Mouse (Mus musculus) adipocyte (in vitro differentiated cells): ENCODE results near the gene Sh3gl1.

Experiments used
- DNase-seq: peaks from one replicate; pipeline ENCODE4 v3.0.0-alpha.2; 2016; ENCODE audit warnings: low spot score

Sh3gl1 gene

DNA sequence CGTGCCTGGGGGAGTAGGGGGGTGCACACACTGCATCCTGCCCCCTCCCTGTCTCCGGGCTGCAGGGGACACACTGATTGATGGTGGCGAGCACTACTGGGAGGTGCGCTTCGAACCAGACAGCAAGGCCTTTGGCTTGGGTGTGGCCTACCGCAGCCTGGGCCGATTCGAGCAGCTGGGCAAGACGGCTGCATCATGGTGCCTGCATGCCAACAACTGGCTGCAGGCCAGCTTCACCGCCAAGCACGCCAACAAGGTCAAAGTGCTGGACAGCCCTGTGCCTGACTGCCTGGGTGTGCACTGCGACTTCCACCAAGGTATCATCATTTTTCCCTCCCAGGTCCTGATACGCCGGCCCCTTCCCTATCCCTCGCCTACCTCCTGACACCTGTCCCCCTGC is 40.4 kb downstream of the Sh3gl1 start:
- DNase-seq = peak; percentile 43

DNA sequence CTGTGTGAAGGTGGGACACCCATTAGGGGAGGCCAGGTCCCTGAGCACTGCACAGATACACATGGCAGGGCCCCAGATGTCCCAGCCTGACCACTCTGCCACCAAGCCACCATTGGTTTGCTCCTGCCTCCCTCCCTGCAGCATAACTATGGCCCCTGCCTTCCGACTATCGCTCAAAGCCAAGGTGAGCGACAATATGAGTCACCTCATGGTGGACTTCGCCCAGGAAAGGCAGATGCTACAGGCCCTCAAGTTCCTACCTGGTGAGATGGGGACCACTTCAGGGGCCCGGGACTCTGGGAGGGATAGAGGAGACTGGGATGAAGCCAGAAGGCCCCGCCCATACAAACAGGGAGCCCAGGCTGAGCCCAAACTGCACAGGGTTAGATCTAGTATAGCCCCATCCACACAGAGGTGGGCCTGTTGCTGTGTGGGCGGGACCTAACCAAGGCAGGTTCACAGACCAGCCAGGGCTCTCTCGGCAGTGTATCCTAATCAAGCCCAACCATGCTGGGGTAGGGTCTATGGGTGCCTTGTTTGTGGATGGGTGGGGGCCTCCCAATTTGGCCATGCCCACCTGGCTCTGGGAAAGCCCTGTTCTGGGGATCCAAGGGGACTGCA is 46.0 kb downstream of the Sh3gl1 start:
- DNase-seq = no peak

DNA sequence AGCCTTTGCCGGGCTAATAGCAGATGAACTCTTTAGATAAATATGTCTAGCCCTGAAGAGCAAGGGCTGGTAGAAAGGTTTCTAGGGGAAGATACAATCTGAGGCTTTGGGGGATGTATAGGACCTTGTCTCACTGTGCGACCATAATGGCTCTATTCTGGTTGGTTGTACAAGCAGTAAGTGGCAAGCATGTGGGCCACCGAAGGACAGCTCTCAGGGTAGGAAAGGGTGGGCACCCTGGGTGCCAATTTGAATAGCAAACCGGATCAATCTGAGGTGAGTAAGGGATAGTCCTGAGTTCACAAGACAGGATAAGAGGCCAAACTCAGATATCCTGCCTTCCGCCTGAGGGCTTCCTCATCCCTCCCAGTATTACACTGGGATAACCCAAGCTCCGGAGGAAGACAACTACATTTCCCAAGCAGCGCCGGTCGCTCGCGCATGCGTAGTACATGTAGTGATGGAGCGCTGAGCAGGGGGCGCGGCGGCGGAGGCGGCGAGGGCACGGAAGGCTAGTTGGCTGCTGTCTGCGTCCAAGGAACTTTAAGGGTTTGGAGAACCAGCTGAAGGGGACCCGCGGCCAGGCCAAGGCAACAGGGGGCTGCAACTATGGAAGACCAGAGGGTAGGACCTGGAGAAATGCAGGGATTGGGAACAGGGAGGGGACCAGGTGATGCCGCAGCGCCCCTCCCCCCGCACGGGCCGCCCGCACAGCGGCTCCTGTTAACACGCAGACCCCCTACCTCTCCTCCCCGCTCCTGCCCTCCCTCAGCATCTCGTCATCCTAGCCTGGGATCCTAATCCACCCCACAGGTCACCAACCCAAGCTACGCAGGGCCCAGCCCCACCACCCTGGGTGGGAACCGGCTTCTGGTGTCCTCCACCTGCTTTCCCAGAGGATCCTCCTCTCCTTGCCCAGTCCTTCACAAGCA is 50.1 kb downstream of the Sh3gl1 start, which contains the start of gene Fsd1:
Gene Fsd1, plus strand, starts transcription at position 480 of the 932 bp plus-strand sequence.
- no peak for DNase-seq

DNA sequence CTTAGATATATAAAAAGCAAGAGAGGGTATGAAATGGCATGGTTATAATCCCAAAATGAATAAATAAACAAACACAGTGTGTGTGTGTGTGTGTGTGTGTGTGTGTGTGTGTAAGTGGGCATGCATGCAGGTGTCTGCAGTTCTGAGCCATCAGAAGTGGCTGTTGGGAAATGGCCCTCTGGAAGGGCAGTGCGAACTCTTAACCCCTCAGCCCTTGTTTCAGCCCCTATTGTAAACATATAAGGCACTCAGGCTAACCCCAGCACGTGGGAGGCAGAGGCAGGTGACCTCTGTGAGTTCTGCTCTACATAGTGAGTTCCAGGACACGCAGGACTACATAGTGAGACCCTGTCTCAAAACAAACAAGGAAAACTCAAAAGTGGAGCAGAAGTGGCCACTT is 59.1 kb downstream of the Sh3gl1 start:
- DNase-seq = no peak

DNA sequence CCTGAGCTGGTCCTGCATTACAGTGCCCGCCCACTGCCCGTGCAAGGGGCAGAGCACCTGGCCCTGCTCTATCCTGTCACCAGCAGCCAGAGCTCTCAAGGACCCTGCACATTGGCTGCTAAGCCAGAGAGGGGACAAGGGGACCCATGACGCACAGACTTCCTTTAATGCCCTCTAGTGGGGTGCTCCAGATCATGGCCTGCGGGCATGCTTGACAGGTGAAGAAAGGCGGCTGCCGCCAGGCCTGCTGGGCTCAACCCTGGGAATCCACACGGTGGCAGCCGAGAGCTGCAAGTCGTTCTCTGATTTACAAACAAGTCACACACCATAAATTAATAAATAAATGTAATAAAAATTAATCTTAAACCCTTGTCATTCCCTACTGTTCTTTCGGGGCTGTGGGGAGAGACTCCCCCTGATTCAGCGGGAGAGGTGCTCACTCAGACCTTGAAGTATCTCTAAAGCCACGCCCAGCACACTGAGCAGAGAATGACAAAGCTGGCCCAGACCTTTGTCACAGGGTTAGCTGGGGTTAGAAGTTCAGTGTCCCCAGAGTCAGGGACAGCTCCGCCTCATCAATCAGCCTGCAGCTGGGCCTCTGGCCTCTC is 60.1 kb downstream of the Sh3gl1 start:
- DNase-seq = peak; percentile 76

DNA sequence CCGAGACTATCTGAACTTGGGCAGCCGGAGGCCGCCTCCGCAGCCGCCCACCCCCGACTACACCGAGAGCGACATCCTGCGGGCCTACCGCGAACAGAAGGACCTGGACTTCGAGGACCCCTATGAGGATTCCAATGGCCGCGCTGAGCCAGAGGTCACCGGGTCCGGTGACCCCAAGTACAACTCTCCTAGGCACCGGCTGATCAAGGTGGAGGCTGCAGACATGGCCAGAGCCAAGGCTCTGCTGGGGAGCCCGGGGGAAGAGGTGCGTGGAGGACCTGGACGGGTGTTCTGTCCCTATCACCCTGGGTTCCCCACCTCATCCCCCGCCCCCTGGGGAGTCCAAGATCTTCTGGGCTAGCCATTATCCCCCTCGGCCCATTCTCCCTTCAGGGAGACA is 65.0 kb downstream of the Sh3gl1 start:
- DNase-seq = no peak

DNA sequence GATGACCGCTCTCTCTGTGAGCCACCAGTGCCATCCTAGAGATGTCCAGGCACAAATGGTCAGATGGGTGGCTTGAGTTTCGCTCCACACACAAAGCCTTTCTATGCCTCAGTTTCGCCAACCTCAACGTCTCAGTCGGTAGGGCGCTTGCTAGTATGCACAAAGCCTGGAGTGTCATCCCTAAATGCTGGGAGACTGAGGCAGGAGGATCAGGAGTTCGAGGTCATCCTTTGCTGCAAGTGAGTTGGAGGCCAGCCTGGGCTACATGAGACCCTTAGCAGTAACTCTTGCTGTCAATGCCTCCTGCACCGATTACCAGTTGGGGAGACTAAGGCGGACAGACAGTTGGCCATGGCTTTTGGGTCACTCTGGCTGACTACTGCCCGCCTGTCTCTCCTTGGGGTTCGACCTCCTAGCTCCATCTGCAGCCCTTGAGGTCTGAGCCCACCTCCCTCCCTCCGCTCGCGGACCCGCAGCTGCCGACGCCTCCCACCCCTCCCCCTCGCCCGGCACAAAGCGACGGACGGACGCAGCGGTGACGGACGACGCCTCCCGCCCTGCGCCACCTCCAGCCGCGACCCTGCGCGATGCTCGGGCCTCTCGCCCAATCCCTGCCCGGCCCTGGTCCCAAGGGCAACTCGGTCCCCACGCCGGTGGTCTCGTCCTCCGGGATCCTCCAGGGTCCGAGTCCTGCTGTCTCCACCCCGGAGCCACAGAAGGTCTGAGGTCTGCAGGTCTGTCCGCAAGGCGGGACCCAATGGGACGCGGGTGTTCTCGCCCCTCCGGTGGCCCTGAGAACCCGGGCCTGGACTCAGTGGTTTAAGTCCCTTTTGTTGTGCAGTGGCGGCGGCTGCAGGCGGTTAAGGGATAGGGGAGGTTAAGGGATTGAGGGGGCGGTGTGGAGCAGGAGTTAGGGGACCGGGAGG is 66.2 kb downstream of the Sh3gl1 start, which contains the start of gene Shd:
Gene Shd, plus strand, starts transcription at position 502 of the 926 bp plus-strand sequence.
- no peak for DNase-seq

DNA sequence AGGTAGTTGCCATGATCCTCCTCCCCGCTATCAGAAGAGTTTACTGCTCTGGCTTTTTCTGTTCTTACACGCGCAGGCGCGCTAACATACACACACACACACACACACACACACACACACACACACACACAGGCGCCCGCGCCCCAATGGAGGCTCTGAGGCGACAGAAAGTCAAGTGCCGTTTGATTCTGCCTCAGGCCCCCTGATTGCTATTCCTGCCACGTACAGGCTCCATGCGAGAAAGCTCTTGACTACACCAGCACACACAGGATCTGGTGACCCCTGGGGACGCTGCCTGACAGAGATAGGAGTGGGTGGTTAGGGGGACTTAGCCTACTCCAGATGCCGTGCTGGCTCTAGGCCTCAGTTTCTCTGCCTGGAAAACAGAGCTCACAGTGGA is 66.9 kb downstream of the Sh3gl1 start:
- DNase-seq = no peak

DNA sequence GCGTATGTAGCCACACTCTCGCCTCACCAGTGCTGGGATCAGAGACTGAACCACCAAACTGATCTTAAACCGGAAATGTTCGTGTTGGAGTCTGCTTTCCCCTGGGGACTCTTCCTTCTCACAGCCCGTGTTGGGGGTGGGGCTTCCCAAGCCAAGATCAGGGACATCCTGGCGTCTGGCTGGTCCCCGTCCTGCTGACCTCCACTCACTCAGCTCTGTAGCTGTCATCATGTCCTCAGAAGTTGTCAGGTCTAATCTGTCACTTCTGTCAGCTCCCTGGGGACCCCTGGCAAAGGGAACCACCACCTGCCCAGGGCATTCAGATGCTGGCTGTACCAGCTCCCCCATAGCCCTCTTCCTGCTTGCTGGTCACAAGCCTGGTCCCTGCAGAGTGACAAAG is 68.2 kb downstream of the Sh3gl1 start:
- no peak for DNase-seq

DNA sequence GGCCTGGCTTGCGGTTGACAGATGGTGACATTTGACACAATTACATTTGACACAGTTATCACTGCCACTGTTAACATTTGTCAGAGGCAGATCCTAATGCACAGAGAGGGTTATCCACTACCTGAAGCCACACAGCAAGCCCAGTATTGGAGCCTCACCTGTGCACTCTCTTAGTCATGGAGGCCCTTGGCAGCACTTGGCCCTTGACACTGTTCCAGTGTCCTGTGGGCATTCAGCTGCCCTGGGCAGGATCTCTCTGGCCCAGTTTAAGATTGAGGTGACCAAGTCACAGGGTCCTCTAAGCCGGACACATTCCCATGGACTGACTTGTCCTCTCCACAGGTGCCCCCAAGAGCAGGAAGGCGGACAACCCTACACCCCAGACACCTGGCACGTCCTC is 69.2 kb downstream of the Sh3gl1 start:
- no peak for DNase-seq
